Mouse (Mus musculus): Measurements from ENCODE around the gene Tmco4. TPM values are rescaled to one million over a fixed set of nuclear protein-coding genes. Genes with fewer than 3 reads are reported as not detected.

The Tmco4 gene
- total RNA-seq, 1 experiment from 2014 or later = 22.1 TPM

DNA sequence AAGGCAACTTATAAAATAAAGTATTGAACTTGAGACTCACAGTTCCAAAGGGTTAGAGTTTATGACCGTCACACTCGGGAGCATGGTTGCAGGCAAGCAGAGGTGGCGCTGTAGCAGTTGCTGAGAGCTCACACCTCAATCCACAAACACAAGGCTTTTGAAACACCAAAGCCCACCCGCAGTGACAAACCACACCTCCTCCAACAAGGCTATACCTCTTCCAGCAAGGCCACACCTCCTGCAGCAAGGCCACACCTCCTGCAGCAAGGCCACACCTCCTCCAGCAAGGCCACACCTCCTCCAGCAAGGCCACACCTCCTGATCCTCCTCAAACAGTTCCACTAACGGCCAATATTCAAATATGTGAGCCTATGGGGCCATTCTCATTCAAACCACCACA is 71.9 kb downstream of the Tmco4 start:
- no peak for ATAC-seq (ENCODE audit: extremely low read depth, insufficient number of reproducible peaks, low FRiP score, poor library complexity, severe bottlenecking)

DNA sequence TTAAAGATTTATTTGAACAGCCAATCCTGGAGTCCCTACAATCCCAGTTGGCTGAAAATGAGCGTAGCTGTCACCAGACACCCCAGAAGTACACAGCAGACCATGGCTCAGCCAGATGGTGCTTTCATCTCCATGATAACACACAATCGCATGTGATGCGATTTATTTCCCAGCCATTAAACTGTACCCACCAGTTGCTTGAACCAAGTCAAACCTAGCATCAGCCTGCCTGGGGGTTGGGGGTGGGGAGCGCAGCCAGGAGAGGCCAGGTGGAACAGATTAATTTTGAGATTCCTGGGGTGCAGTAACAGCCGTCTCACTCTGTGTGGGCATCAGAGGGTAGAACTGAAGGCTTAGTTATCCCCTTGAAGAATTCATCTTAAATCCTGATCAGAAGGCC is 73.7 kb downstream of the Tmco4 start:
- ATAC-seq (ENCODE audit: extremely low read depth, insufficient number of reproducible peaks, low FRiP score, poor library complexity, severe bottlenecking) = no peak

DNA sequence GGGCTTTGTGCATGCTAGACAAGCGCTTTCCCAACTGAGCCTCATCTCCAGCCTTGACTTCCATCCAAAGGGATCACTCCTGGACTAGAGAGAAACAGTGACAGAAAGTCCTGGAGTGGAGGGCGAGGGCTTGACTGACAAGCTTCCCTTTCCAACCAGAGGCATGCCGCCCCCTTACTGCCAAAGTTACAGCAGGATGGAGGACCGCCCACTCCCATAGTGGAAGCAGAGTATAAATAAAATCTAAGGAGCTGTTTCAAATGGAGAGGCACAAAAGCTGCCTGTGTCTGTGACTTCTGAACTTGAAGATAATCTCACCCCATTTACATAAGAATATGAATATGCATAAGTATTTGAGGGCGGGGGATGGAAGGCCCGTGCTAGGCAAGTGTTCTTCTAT is 75.8 kb downstream of the Tmco4 start:
- no peak for ATAC-seq (ENCODE audit: extremely low read depth, insufficient number of reproducible peaks, low FRiP score, poor library complexity, severe bottlenecking)

DNA sequence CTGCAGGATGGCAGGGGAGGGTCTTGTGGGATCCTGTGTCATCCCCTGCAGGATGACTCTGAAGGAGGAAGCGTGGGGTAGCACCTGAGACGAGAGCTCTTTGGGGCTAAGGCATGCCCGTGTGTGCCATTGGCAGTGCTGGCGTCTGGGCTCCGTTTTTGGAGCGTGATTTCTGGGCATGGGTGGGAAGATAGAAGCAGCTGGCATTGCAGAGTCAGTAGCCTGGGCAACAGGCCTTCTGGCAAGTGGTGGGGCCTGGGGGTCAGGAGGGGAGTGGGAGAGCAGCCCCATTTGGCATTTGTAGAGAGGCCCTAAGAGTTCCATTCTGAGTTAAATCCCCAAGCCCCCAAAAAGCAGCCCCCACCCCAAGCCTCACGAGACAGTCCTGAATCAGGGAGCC is 80.1 kb downstream of the Tmco4 start:
- ATAC-seq (ENCODE audit: extremely low read depth, insufficient number of reproducible peaks, low FRiP score, poor library complexity, severe bottlenecking) = no peak

DNA sequence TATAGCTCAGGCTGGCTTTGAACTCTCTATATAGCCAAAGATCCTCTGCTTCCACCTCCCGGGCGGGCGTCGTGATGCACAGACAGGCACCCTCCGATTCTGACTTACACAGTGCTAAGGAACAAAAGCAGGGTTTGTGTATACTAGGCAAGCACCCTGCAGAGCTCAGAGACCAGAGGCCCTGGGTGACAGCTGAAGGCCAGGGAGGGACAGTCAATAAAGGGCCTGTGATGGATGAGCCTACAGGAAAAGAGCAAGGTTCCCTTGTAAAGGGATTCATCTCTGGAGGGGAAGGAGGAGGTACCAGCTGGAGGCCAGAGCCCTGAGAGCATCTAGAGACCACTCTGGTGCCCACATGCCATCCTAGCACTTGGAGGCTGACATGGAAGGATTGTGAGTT is 80.7 kb downstream of the Tmco4 start:
- ATAC-seq (ENCODE audit: extremely low read depth, insufficient number of reproducible peaks, low FRiP score, poor library complexity, severe bottlenecking) = no peak

DNA sequence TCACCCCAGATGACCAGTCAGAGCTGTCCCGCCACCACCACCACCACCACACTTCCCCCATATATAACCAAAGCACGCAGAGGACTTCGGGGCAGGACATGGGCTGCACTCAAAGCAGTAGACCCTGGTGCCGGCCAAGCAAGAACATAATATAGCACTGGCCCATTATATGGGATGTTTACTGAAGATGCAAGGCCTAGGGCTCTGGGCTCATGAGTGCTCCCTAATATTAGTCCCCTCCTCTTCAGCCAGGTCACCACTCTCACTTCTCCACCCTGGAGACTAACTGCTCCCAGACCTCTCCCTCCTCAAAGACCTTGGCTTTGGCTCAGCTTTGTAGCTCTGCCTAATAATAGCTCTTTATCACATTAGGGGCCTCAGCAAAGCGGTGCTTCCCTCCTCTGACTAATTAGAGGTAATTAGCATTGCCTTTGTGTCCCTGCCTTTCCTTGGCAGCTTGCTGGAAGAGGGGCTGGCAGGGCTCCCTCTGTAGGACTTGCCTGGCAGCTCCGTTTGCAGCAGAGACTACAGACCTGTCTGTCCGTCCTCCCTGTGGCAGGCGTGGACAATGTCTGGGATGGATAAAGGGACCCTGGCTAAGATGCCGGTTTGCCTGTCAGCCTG is 81.7 kb downstream of the Tmco4 start:
- no peak for ATAC-seq (ENCODE audit: extremely low read depth, insufficient number of reproducible peaks, low FRiP score, poor library complexity, severe bottlenecking)

DNA sequence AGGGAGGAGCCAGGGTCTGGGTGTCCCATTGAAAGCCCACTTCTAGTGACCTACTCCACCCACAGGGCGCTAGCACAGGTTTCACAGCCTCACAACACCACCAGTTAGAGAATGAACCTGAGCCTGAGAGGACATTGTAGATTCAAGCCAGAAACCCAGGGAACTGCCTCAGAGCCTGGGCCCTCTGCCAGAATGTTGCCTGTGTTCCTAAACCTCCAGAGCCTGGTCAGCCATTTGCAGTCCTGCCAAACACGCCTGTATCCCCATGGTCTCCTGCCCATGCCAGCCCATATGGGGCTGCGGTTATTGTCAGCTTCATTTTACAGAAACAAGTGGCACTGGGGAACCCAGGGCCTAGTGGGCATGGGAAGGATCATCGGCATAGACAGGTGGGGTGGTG is 82.6 kb downstream of the Tmco4 start:
- ATAC-seq (ENCODE audit: extremely low read depth, insufficient number of reproducible peaks, low FRiP score, poor library complexity, severe bottlenecking) = no peak

DNA sequence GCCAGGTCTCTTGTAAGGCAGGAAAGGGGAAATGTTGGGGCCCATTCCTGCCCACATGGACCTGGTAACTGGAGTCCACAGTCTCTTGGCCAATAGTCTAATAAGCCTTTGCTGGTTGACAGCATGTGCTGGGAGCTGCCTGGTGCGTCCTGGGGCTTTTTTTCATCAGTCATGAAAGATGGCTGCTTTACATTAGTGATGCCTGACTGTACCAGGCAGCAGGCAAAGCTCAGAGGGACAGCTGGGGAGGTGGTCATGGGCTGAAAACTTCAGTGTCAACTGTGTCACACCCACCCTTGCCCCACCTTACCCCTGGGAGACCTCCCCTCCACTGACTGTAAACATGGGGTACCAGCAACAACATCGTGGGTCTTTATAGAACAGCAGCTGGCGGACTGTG is 83.1 kb downstream of the Tmco4 start:
- ATAC-seq (ENCODE audit: extremely low read depth, insufficient number of reproducible peaks, low FRiP score, poor library complexity, severe bottlenecking) = no peak

DNA sequence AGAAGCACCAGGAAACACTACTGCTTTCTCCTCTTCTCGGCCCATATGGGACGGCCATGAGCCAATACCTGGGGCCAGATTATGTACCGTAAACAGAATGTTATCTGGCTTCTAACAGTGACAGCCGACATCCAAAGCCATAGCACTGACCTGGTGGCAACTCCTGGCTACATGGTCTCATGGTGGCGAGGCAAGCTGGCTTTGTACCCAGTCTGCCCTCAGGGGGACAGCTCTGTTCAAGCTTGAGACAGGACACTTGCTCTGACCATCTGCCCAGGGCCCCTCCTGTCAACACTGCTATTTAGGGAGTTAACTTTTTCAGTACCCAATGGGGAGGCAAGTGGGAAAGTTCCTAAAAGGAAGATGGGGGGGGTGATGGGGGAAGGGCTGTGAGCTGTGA is 84.6 kb downstream of the Tmco4 start:
- no peak for ATAC-seq (ENCODE audit: extremely low read depth, insufficient number of reproducible peaks, low FRiP score, poor library complexity, severe bottlenecking)

DNA sequence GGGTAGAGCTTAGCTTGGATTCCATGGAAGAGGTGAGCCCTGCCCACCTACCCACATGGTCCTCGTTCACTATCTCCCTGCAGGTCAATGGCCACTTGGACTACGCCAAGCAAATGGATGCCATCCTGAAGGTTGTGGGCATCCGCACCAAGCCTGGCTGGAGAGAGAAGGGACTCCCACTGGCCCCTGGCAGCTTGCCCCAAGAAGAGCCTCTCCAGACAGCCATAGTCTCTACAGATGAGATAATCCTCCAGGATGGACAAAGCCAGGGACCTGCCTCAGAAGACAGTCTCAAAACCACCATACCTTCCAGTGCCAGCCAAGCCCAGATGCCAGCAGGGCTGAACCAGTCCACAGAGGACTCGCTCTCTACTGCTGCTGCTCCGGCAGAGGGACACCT is 85.3 kb downstream of the Tmco4 start:
- no peak for ATAC-seq (ENCODE audit: extremely low read depth, insufficient number of reproducible peaks, low FRiP score, poor library complexity, severe bottlenecking)

DNA sequence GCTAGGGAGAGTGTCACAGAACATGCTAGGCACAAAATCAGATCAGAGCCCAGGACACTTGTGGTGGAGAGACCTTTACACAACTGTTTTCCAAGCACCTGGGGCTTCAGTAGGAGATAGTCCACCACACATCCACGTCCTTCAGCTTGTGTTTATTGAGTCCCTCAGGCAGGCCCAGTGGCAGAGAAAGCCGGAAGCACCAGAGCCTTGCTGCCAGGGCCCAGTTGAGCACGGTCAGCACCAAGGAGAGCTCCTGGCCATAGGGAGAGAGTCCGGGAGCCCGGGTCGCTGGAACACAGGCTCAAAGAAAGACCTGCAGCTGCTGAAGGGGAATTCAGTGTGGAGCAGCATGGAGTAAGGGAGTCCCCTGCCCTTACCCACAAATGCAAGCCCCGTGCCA is 86.9 kb downstream of the Tmco4 start:
- no peak for ATAC-seq (ENCODE audit: extremely low read depth, insufficient number of reproducible peaks, low FRiP score, poor library complexity, severe bottlenecking)

DNA sequence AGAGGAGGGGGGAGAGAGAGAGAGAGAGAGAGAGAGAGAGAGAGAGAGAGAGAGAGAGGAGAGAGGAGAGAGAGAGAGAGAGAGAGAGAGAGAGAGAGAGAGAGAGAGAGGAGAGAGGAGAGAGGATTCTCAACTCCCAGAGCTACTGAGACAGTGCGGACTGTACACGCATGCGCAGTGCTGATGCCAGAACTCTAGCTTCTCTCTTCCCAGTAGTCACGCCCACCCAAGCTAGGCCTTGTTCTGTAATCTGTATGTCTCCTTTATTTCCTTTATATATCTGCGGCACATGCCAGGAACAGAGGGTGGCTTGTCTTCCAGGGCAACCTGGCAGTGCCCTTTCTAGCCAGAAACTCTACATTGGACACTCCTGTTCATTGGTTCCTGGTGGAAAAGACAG is 92.1 kb downstream of the Tmco4 start:
- ATAC-seq (ENCODE audit: extremely low read depth, insufficient number of reproducible peaks, low FRiP score, poor library complexity, severe bottlenecking) = no peak

DNA sequence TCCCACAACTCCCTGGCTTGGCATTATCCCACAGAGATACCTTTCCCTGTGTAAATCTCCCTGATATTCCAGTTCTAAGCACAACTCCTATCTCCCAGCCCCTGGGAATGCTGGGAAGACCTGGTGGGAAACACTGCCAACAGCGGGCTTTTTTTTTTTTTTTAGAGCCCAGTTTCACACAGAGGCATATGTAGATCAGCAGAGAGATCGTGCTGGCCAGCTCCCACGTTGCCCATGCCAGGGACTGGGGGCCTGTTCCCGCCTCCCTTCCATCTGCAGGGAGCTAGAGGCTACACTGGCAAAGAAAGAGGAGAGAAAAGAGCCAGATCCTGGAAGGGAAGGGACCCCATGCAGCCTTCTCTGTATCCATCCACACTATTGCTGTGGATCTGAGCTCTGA is 95.6 kb downstream of the Tmco4 start:
- ATAC-seq (ENCODE audit: extremely low read depth, insufficient number of reproducible peaks, low FRiP score, poor library complexity, severe bottlenecking) = no peak

DNA sequence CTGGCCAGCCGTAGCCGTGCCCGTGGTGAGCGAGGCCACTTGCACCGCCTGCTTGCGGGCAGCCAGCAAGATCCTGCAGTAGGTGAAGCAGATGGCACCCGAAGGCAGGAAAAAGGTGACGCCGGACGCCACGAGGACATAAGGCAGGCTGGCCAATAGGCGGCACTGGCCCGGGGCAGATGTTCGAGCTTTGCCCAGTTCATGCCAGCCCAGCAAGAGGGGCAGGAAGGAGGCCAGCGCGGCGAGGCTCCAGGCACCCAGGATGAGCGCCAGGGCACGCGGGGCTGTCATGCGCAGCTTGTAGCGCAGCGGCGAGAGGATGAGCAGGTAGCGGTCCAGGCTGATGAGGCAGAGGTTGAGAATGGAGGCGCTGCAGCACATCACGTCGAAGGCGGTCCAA is 101.4 kb downstream of the Tmco4 start:
- no peak for ATAC-seq (ENCODE audit: extremely low read depth, insufficient number of reproducible peaks, low FRiP score, poor library complexity, severe bottlenecking)

DNA sequence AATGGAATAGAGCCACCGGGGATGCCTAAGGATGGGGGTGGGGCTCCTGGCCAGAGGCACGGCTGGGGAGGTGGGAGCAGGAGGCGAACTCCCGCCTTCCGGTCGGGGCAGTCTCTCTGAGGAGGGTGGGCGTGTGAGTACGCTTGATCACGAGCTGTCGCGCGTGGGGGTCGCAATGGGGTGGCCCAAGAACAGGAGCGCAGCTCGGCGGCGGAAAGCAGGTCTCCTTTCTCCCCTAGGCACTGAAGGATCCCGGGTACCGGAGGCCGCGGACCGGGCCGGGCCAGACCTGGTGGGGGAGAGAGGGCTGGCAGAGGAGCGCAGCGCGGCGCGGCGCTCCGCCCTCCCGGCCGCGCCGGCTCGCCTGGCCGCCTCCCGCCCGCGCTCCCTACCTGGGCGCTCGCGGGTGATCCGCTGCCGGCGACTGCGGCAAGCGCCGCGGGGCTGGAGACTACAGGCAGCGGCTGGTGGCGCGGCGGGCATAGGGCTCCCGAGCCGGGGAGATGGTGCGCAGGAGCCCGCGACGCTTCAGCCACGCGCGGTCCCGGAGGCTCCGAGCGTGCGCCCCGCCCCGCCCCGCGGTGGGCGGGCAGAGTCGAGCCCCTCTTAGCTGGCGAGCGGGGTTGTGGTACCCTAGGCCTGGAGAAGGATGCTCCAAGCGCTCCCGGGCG is 102.5 kb downstream of the Tmco4 start, which contains the start of gene Htr6:
Htr6 (minus strand) TSS at position 530 of the 671 bp plus-strand sequence.
- no peak for ATAC-seq (ENCODE audit: extremely low read depth, insufficient number of reproducible peaks, low FRiP score, poor library complexity, severe bottlenecking)

DNA sequence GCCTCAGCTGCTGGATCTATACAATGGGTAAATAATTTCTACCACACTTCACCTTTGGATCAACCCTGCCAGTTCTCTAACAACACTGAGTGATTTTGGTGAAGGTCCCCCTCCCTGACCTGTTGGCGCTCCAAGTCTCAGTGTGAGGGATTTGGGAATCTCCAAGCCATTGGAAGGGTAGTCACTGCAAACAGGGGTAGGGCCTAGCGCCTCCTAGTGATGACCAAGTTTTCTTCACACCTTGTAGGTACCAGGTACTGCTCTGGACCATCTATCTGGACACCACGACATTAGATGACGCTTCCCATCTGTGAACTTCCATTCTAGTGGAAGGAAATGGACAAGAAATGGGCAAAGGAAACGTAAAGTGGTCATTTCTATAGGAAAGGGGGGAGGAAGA is 103.2 kb downstream of the Tmco4 start:
- ATAC-seq (ENCODE audit: extremely low read depth, insufficient number of reproducible peaks, low FRiP score, poor library complexity, severe bottlenecking) = no peak

DNA sequence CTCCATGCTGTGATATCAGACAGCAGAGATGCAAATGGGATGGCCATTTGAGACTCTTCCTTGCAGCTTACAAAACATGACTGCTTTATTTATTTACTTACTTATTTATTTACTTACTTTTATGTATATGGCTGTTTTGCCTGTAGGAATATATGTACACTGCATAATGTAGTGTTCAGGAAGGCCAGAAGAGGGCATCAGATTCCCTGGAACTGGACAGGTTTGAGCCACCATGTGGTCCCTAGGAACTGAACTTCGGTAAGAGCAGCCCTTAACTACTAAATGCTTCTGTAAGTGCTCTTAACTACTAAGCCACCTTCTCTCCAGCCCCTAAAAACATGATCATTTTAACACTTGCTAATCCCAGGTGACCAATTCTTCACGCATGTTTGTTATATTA is 105.6 kb downstream of the Tmco4 start:
- no peak for ATAC-seq (ENCODE audit: extremely low read depth, insufficient number of reproducible peaks, low FRiP score, poor library complexity, severe bottlenecking)

DNA sequence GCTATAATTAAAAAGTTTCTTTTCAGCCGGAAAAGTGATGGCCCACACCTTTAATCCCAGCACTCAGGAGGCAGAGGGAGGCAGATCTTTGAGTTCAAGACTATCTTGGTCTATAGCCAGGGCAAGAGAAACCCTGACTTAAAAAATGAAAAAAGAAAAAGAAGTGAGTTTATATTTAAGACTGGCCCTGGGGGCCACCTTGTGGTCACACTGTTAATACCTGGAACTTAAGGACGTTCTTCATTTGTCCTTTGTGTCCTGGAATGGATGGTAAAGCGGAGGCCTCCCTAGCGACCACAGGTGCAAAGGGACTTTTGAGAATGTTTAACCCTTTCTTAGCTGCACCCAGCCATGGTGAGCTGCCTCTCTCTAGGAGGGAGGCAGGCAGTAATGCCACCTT is 106.0 kb downstream of the Tmco4 start:
- ATAC-seq (ENCODE audit: extremely low read depth, insufficient number of reproducible peaks, low FRiP score, poor library complexity, severe bottlenecking) = no peak

DNA sequence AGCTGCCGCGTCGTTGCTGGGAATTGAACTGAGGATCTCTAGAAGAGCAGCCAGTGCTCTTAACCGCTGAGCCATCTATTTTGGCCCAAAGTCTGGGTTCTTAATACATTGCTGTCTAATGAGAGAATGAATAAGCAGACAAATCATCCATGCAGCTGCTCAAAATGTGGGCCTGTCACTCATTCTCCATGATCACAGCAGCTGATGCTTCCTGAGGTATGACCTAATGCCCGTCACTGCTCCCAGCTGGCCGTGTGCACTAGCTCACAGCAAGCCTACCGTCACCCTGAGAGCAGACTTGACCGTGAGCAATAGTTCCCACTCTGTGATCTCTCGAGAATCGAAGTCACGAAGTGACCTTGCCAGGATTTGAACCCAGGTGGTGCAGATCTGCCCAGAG is 106.8 kb downstream of the Tmco4 start:
- no peak for ATAC-seq (ENCODE audit: extremely low read depth, insufficient number of reproducible peaks, low FRiP score, poor library complexity, severe bottlenecking)

DNA sequence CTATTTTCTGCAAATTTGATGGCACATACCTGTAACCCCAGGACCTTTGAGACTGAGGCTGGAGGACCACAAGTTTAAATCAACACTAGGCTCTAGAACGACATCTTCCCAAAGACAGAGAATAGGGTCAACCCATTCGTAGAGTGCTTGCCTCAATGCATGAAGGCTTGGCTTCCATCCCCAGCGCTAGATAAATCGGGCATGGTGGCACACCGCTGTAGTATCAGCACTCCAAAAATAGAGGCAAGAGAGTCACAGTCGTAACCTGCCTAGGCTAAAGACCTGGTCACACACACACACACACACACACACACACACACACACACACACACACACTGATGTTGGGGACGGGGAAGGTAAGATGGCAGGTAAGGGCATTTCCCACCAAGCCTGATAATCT is 107.6 kb downstream of the Tmco4 start:
- no peak for ATAC-seq (ENCODE audit: extremely low read depth, insufficient number of reproducible peaks, low FRiP score, poor library complexity, severe bottlenecking)
